Mouse (Mus musculus) heart, adult 8-10 months (tissue): ENCODE results near the gene Rps21. TPM values are rescaled to one million over a fixed set of nuclear protein-coding genes. Genes with fewer than 3 reads are reported as not detected.

Source experiments
- DNase-seq: peaks from one replicate; pipeline ENCODE4 v3.0.0; 2022; ENCODE audit warnings: low spot score
- total RNA-seq, 4 experiments: library from RNA; stranded (reverse); gene quantifications; 2 replicates each; pipeline ENCODE4 v1.2.4; 2022

Rps21 gene
- total RNA-seq = 100 to 1,000 TPM; 452 to 674 (median 565) TPM

- DNase-seq = peak; percentile 98
Observed at GRCm38 (mm10) chr2:180257001-180257521, at the start of gene Rps21. Gene Rps21 (plus strand): TSS chr2:180257377.

DNA sequence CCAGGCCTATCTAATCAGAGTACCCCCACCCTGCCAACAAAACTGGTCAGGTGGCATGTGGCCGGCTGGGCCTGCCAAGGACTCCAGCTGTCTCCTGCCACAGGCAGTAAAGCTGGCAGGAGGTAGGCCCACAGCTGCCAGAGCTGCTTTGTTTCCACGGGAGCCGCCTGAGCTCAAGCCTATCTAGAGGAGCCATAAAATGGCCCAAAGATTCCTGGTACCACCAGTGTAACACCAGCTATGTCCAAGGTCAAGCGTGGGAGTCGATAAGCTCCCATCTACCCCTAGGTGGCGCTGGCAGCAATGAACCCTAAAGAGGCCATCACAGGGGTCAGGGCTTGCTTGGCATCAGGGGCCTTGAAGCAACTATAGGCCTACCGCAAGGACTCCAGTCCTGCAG is 49.3 kb upstream of the Rps21 start:
- DNase-seq = peak; percentile 73

- no peak for DNase-seq
Observed at GRCm38 (mm10) chr2:180208976-180209375, 48.2 kb upstream of the Rps21 start.

GRCm38 (mm10) chr2:180212255-180212654 is 44.9 kb upstream of the Rps21 start:
- DNase-seq = no peak

DNA sequence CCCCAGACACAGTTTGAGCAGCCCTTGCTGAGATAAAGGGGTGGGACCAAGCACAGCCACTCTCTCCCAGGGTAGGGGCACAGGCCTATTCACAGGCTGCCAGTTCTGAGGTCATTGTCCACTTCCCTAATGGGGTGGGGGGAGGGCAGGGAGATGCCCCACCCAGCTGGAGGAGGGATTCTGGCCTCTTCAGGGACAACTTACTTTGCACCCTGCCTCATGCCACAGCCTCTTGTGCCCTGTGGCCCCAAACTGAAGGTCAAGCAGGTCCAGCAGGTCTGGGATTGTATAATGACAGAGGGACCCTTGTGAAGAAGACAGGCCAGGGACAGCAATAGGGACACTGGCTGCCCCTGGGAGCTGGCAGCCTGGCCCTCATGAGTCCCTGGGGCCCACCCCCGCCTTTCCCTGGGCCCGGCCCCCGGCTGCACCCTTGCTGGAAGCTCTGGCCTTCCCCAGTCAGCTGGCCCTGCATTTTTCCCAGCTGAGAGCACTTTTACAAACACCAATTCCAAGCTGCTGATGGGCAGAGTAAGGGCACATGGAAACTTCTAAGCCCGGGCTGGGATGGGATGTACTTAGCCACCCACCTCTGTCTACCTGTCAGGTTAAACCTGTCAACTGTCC is 42.7 kb upstream of the Rps21 start:
- DNase-seq = no peak

- no peak for DNase-seq
Observed at GRCm38 (mm10) chr2:180215011-180215461, 42.1 kb upstream of the Rps21 start.

DNA sequence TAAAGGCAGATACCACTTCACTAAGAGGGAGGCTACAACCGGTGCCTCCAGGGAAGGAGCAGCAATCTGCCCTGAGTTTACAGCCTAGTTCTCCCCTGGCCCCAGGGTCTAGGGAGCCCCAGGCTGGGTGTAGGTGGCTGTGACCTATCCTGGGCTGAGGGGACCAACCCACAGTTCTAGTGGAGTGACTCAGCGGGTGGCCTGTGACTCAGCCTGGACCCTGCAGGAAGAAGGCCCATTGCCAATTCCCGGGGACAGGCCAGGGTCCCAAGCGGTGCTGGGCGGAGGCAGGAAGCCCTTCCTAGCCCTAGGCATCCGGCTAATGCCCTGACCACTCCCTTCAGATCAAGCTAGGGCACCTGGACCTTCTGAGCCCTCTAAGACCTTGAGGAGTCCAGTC is 41.2 kb upstream of the Rps21 start:
- DNase-seq = peak; percentile 65

DNA sequence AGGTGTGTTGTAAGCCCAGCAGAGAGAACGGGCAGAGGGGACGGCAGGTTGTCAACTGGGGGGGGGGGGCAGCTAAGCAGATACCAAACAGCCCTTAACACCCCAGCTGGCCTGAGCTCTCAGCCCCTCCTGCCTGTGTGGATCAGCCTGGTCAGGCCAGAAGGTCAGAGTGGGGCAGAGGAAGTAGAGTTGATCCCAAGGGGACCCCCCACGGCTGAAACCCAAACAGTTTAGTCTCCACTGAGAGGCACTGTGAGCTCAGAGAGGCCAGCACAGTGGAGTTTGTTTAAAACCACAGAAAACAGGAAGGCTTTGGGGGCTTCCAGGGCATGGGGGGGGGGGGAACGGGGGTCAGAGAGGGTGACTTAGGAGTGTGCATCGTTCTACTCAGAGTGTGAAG is 40.3 kb upstream of the Rps21 start:
- no peak for DNase-seq

- peak; percentile 81 for DNase-seq
Observed at GRCm38 (mm10) chr2:180217587-180217986, 39.6 kb upstream of the Rps21 start.

- no peak for DNase-seq
Observed at GRCm38 (mm10) chr2:180218241-180218640, 38.9 kb upstream of the Rps21 start.

GRCm38 (mm10) chr2:180218677-180219076 is 38.5 kb upstream of the Rps21 start:
- peak; percentile 51 for DNase-seq

- no peak for DNase-seq
Observed at GRCm38 (mm10) chr2:180219145-180219943, 37.8 kb upstream of the Rps21 start.

DNA sequence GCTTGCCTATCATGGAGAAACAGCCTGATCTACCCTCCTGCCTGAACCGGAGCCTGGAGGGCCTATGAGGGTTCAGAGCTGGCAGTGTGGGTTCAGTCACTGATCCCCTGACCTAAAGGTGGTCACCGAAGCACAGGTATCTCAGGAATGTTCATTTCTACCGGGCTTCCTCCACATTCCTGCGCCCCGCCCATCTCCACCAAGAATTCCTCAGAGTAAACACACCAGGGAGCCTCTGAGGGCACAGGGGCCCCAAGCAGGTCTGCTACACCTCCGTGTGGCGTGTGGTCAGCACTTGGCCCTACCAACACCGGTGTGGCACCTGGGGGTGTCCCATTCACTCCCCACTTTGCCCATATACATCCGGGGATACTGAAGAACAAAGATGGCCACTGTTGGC is 37.0 kb upstream of the Rps21 start:
- no peak for DNase-seq

- no peak for DNase-seq
Observed at GRCm38 (mm10) chr2:180221051-180221450, 36.1 kb upstream of the Rps21 start.

- no peak for DNase-seq
Observed at GRCm38 (mm10) chr2:180222250-180222649, 34.9 kb upstream of the Rps21 start.

- no peak for DNase-seq
Observed at GRCm38 (mm10) chr2:180224647-180225043, 32.5 kb upstream of the Rps21 start.

DNA sequence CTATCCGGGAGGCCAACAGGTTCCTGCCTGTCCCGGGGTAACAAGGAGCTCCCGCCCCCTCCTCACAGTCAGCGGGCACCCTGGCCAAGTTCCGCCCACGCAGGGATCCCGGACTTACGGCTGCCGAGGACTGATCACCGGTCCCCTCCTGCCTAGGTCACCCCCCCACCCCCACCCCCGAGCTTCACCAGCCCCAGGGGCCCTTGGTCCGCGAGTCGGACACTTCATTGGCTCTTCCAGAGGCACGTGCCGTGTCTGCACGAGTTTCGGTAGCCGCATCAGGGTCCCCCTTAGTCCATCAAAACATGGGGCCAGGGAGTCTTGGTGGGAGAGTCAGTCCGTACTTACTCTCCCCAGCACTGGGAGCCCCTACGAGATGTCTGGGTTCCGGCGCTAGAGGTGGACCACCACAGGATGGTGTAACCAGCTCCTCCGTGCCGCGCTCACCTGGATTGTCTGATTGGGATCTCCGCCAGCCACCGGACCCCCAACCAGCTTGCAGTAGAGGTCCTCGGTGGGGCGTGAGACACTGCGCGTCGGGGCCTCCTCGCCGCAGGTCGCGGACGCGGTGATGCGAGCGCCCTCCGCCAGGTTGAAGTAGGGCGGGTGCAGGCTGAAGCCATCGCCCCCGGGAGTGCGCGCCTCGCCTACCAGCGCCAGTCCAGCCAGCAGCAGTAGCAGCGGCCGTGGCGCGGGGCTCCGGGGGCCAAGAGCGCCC is 32.0 kb upstream of the Rps21 start:
- no peak for DNase-seq

DNA sequence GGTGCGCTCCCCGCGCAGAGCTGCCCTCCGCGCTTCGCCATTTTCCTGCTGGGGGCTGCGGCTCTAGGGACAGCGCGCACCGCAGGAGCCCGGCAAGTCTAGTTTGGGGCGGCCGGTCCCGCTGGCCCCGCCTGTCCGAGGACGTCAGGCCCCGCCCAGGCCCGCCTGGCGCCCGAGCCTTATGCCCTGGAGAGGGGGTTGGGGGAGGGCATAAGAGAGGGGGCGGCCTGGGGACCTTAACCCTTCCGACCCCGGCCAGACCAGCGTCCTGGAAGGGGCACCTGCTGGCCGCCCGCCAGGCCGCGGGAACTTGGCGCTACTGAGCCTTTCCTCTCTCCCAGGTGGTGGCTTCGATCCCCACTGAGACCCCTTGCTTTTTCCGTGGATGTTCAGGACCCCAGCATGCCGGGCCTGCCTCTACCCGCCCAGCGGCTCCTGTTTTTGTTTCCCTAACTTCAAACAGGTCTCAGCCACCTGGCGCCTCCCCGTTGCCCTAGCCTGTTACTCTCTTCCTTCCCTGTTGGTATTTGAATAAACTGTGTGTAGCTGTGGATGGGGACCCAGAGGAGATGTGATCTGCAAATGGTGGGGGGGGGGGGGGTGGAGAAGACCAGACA is 31.3 kb upstream of the Rps21 start, which contains the start of gene Lama5:
TSS of gene Lama5 (minus strand) at position 98 of the 617 bp plus-strand sequence.
- DNase-seq = peak; percentile 45

GRCm38 (mm10) chr2:180227262-180228059 is 29.7 kb upstream of the Rps21 start:
- DNase-seq = peak; percentile 66

GRCm38 (mm10) chr2:180228060-180228458 is 29.1 kb upstream of the Rps21 start:
- DNase-seq = no peak

- DNase-seq = no peak
Observed at GRCm38 (mm10) chr2:180228592-180228991, 28.6 kb upstream of the Rps21 start.
